Mouse (Mus musculus) megakaryocyte, embryonic 14.5 days (primary cell): ENCODE measurements around the gene Slc28a1.

ENCODE experiments used
- FLI1 ChIP-seq: IDR thresholded peaks from 2 replicates; pipeline ENCODE4 v1.6.1; 2012; ENCODE audit warnings: low read length, inconsistent platforms, mixed read lengths
- GATA1 ChIP-seq: IDR thresholded peaks from 3 replicates; pipeline ENCODE4 v1.6.1; 2012; ENCODE audit warnings: mixed read lengths, low read length, inconsistent platforms, borderline replicate concordance

GRCm38 (mm10) chr7:81215950-81216349 lies 101.4 kb downstream of the Slc28a1 start:
- no peak for TF ChIP-seq GATA1
- no peak for TF ChIP-seq FLI1
